Mouse (Mus musculus) gastrocnemius, postnatal 4 days (tissue): Measurements from ENCODE around the gene Eif2ak3. TPM values are rescaled to one million over a fixed set of nuclear protein-coding genes. Genes with fewer than 3 reads are reported as not detected.
"Not testable (repeated sequence)": the region's sequence is repeated elsewhere in the genome, so short reads cannot be mapped to it uniquely, and the experiment has no call there.

Experiments used
- DNase-seq, 2 experiments: peaks; one replicate each; pipeline ENCODE4 v3.0.0; 2021 to 2022; ENCODE audit warnings: low spot score in 2 of 2, mixed read lengths in 2 of 2
- long read RNA-seq, 2 experiments: library from polyadenylated mRNA; stranded (forward); transcript quantifications; one replicate each; pipeline ENCODE4 v2.0.0; 2021
- total RNA-seq, 2 experiments: library from RNA; stranded (reverse); gene quantifications; 2 replicates each; pipeline ENCODE4 v1.2.3; 2021

The Eif2ak3 gene
- total RNA-seq: 10 to 100 TPM; 20.3 to 22.2 TPM
- long read RNA-seq, experiment 1, full-length matches to known transcripts: 14 of 22 reads
- long read RNA-seq, experiment 1, partial matches to known transcripts: 2 of 22 reads
- long read RNA-seq, experiment 1, other reads (novel, unspliced or antisense): 6 of 22 reads
- long read RNA-seq, experiment 2, full-length matches to known transcripts: 23 of 28 reads
- long read RNA-seq, experiment 2, partial matches to known transcripts: 0 of 28 reads
- long read RNA-seq, experiment 2, other reads (novel, unspliced or antisense): 5 of 28 reads

DNA sequence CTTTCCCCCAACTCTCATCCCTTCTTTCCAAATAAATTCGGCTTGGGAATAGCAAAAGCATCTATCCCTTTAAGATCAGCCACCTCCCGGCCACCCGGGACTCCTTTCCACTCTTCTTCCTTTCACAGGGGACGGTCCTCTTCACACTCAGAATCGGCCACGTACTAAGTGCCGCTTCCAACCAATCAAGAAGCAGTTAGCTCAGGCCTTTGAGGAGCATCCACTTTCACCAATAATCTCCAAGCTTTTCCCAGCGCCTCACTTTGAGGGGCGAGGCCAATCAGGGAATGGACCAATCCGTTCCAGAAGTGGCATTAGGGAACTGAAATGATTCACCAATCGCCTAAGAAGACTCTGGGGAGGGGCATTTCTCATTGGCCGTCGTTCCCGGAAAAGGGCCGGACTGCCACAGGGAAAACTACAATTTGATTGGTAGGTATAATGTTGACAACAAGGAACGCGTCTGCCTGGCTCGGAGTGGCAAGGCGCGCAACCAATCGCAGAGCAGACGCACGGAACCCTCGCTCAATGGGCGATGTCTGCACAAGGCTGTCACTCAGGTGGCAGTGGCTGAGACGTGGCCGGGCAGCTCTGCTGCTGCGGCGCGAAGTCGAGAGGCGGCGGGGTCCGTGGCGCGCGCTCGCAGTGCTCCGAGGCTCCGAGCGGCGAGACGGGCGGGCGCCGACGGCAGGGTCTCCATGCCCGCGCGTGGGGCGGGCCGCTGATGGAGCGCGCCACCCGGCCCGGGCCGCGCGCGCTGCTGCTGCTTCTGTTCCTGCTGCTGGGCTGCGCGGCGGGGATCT lies at the start of gene Eif2ak3:
Gene Eif2ak3, plus strand, starts transcription at position 514 of the 803 bp plus-strand sequence.
- DNase-seq: peak; percentile 92 to 98

DNA sequence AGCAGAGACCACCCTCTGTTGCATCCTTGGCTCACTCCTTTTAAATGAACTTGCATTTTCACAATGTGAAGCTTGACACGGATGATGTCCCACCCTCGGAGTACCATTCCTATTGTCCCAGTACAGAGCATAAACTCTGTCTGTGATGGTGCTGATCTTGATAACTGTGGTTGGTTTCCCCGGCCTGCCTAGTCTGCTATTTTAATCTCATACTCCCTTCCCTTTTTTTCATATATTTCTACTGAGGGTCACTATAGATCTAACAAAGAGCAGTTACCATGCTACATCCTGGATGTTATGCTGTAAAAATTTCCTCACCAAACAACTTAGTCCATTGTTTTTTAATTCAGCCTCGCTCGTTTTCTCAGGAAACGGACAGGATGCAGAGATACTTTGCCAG lies 47.4 kb upstream of the Eif2ak3 start:
- DNase-seq: no peak

GRCm38 (mm10) chr6:70797581-70798251 lies 46.6 kb upstream of the Eif2ak3 start:
- peak in 1 of 2 experiments; percentile 56 for DNase-seq

DNA sequence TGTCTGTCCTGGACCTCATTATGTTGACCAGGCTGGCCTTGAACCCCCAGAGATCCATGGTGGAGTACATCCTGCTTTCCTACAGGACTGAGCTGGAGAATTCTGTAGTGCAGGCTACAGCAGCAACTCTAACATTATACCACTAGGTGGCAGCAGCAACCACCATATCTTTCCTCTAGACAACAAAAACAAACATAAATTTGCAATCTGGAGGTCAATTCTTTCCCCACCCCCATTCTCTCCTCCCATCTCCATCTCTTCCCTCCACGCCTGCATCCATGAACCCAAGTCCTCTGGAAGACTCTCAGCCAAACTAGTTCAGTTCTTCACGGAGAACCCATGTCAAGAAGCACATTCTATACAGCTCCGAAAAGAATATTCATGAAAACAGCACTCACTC lies 39.7 kb upstream of the Eif2ak3 start:
- DNase-seq: no peak

- peak in 1 of 2 experiments; percentile 60 for DNase-seq
Measured at GRCm38 (mm10) chr6:70805267-70805666, 39.0 kb upstream of the Eif2ak3 start.

DNA sequence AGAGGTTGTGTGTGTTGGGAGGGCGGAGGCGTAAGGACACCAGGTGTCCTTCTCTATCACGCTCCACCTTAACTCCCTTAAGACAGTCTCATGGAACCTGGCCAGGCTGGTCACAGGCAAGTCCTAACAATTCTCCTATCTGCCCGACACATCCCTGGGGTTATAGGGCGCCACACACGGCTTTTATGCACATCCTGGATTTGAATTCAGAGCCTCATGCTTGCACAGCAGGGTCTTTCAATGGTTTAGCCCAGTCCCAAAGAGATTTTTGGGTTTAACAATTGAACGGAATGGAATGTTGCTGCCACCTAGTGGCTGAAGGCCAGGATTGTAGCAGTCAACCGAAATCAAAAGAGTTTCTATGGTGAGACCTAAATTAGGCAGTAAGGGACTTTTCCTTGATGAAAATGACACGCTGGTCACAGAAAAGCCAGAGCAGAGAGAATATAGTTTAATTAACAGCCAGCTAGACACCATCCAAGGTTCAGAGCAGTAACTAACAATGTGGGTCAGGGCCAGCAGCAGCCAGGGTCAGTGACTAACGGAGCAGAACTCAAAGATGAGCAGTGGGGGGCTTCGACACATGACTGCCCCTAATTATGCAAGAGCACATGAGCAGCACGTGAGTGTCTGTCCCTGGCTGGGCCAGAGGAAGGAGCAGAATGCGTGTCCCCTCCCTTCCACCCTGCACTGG lies 38.3 kb upstream of the Eif2ak3 start:
- peak in 1 of 2 experiments; percentile 54 for DNase-seq

DNA sequence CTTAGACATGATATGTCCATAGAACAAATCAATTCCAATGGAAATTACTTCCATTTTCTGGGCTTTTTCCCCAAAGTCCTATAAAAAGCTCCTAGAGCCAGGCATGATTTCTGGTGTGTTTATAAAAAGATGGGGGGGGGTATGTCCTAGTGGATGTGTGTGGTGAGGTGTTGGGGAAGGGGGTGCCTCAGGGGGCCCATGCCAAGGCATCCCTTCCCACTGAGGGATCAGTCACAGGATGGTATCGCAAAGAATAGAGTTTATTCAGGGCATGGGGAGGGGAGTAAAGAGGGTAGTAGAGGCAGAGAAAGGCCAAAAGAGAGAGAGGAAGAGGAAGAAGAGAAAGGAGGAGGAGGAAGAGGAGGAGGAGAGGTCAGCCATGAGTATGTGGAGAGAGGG lies 37.8 kb upstream of the Eif2ak3 start:
- DNase-seq: no peak

DNA sequence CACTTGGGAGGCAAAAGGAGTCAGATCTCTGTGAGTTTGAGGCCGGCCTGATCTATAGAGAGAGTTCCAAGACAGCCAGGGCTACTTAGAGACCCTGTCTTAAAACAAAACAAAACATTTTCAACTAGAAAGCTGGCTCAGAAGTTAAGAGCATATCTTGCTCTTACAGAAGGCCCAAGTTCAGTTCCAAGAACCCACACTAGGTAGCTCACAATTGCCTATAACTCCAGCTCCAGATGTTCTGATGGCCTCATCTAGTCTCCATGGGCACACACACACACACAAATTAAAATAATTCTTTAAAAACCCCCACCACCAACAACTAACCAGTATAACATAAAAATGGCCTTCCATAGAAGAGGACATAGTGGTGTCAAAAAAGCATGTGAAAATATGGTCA lies 33.8 kb upstream of the Eif2ak3 start:
- no peak for DNase-seq

GRCm38 (mm10) chr6:70811557-70812525 lies 32.5 kb upstream of the Eif2ak3 start:
- peak; percentile 50 to 71 for DNase-seq

GRCm38 (mm10) chr6:70812526-70812895 lies 31.8 kb upstream of the Eif2ak3 start:
- no peak for DNase-seq

DNA sequence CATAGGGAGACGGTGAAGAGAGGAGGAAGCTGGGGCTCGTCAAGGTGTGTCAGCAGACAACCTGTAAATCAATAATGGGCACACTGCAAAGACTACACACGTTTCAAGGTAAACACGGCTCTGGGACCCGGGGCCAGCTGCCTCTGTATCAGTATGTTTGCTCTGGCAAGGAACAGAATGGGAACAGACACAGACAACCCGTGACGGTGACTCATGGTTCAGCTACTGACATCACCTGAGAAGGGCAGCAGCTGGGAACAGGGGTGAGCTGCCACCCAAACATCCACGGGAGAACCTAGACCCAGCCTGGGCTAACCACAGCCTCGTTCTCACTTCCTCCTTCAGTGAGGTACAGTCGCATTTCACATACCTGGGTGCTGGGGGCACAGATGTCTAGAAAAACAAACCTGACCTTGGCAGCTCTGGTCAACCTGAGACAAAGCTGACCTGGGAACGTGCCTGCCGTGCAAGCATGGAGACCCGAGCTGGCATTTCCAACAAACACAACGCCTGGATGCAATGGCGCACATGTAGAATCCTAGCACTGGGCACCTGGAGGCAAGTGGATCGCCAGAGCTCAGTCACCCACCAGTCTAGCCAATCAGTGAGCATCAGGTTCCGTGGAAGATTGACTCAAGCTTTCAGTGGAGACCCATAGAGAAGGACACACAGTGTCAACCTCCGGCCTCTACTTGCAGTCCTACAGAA lies 30.2 kb upstream of the Eif2ak3 start:
- DNase-seq: no peak

DNA sequence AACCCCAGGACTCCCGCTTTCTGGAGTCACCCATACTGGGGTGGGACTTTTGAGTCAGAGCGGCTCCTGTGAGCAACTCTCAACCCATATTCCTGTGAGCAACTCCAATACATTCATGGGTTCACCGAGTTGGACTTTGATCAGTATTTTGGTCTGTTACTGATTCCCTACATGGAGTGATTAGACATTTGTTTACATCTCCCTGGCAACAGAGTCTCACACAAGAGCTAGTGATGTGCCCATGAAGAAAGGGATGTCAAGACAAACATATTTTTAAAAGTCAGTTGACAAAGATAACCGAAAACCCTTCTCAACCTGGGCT lies 29.7 kb upstream of the Eif2ak3 start:
- DNase-seq: no peak

DNA sequence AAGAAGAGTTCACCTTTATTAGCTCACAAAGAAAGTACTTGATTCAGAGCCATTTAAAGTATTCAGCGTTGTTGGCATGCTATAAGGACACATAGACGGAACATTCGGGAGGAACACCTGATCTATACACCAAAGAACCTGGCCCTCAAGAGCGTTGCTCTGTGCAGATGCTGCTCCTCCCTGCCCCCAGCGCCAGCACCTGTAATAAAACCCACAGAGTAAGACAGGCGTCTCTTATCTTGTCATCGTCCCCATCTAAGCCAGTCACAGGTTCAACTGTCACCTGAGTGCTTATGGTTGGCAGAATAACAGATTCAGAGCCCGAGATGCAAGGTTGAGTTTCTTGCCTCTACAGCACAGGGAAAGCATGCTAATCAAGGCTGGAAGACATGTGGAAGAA lies 28.8 kb upstream of the Eif2ak3 start:
- no peak for DNase-seq

DNA sequence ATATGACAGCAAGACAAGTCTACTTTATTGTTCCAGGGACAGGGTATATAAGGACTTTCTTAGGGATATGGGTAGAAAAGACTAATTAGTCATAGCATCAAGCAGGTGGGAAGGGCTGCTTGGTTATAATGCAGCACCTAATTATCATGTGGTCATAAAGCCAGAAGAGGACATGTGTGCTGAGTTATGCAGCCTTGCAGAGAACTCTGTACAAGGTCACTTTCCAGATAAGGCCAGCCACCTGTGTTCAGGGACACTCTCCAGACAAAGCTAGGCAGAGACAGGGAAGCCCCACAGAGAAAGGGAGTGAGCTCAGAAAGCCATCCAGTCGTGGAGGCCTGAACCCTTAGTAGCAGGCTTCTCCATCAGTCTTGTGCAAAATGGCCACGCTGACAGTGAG lies 22.7 kb upstream of the Eif2ak3 start:
- no peak for DNase-seq

DNA sequence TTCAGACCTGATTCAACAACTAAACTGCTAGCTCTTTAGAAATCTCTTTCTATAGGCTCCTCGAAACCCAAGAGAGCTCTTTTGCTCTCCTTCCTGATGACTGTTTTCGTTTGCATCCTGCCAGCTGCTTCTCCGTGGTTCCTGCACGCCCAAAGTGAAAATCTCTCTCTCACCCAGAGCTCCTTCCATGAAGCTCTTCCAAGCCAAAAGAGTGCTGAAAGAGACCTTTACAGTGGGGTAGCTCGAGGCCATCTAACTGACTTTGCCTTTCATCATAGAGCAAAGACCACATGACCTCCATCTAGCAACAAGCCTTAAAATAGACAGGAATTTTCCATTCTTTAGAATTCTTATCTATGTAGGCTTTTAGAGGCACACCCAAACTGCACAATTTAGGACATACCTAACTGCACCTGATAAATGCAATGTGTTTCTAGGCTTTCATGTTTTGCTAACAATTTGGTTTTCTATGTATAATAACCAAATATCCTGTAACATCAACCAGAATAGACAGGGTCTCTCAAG lies 21.9 kb upstream of the Eif2ak3 start:
- DNase-seq: no peak

DNA sequence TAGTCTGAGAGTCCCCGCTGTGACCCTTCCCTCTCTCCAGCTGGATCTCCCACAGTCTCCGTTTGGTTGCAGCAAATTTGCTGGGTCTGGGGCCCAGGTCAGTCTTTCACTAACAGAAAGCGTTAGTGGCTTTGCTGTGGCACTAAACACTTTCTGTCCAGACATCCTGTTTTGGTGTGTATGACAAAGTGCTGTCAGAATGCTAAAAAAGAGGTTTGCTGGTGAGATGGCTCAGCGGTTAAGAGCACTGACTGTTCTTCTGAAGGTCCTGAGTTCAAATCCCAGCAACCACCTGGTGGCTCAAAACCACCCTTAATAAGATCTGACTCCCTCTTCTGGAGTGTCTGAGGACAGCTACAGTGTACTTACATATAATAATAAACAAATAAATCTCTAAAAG lies 21.0 kb upstream of the Eif2ak3 start:
- not testable (repeated sequence) for DNase-seq

DNA sequence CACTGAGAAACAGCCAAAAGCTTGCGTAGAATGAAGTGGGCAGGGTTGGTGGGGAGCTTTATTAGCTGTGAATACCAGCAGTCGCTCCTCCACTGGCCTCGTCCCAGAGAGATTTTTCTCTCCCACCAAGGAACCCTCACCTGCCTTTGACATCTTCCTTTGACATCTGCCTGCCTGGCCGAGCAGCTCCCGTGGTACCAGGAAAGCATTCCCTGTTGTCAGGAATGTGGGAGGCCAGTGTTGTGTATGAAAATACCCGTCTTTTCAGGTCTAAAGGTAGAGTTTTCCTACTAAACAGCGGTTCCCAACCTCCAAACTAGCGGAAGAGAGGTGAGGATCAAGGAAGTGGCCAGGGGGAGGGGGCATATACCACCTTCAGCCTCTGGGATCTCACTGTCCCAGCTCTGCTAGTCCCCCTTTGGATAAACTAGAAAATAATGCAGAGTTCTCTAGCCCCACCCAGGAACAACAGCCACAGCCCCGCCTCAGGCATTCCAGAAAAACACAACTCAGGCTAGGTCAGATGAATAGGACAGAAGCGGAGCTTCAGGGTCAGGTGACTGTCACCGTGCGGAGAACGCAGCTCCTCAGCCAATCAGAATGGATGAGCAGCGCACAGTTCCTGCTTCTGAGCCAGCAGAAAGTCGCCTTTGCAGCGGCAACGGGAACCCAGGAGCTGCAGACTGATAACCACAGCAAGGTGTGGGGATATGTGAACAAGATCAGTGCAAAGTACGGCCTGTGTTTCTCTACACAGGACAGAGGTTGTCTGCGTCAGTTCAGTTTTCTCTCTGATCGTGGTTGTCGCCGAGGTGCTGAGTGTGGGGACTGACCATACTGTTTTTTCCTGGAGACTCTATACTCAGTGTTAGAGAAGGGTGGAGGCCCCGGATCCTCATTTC lies 20.0 kb upstream of the Eif2ak3 start:
- peak in 1 of 2 experiments; percentile 35 for DNase-seq

DNA sequence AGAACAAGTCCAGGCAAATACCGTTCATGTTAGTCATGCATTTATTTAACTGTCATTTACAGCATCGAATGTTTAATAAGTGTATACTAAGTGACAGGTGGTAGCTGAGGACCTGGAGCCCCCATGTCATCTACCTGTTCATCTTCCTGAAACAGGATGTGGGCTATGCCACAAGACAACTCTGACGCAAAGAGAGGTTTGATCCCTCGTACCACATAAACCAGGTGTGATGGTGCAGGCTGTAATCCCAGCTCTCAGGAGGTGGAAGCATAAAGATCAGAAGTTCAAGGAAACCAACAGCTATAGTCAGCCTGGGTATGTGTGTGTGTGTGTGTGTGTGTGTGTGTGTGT lies 19.4 kb upstream of the Eif2ak3 start:
- DNase-seq: no peak

GRCm38 (mm10) chr6:70829451-70829850 lies 14.9 kb upstream of the Eif2ak3 start:
- no peak for DNase-seq
